Mouse (Mus musculus): Measurements from ENCODE around the gene Cd302.

DNA sequence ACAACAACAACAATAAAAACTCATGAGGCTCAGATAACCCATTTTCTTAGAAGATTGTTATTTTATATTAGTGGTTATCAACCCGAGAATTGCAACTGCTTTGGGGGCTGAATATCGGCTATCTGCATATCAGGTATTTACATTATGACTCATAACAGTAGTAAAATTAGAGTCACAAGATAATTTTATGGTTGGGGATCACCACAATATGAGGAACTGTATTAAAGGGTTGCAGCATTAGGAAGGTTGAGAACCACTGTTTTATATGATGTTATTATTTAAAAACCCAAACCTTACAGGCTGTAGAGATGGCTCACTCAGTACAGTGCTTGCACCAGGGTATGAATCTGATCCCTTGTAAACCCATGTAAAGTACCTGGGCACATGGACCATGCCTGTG is 15.0 kb upstream of the Cd302 start:
- TF ChIP-seq CTCF (IDR thresholded peaks at IDR 0.05): no peak
- TF ChIP-seq EP300 (IDR thresholded peaks at IDR 0.05; ENCODE audit: insufficient read depth, low read depth, low read length): no peak
- TF ChIP-seq POLR2A (IDR thresholded peaks at IDR 0.05; ENCODE audit: insufficient read depth, low read depth, low read length): no peak
